Mouse (Mus musculus) MEL (cell line): Measurements from ENCODE around the gene Rac1. TPM values are rescaled to one million over a fixed set of nuclear protein-coding genes. Genes with fewer than 3 reads are reported as not detected.

ENCODE experiments used
- DNase-seq: peaks from one replicate; pipeline ENCODE4 v3.0.0; 2011; ENCODE audit warnings: low read depth, low spot score
- H3K27ac ChIP-seq: 2 replicates; pipeline ENCODE4 v1.5.1; 2012; ENCODE audit warnings: low read depth, mild to moderate bottlenecking, control low read depth, low read length, moderate library complexity; ENCODE audit not compliant: control insufficient read depth
- H3K27me3 ChIP-seq, 2 experiments: fragments of 150-350 bp in 1 of 2; sonication (generic) in 1 of 2; 2 replicates each; pipeline ENCODE4 v1.6.1; 2012; ENCODE audit warnings: low read length in 2 of 2, mild to moderate bottlenecking in 2 of 2, improper control_type of control experiment in 1 of 2, moderate library complexity in 1 of 2; ENCODE audit not compliant: insufficient read depth in 2 of 2, control insufficient read depth in 1 of 2
- H3K36me3 ChIP-seq, 2 experiments: 2 replicates each; pipeline ENCODE4 v1.6.1; 2012 to 2014; ENCODE audit warnings: low read length in 2 of 2, improper control_type of control experiment in 1 of 2, inconsistent platforms in 1 of 2, mild to moderate bottlenecking in 1 of 2; ENCODE audit not compliant: insufficient read depth in 2 of 2, control insufficient read depth in 1 of 2
- H3K4me1 ChIP-seq, 2 experiments: fragments of 150-350 bp in 1 of 2; sonication (generic) in 1 of 2; 2 replicates each; pipeline ENCODE4 v1.6.1; 2012; ENCODE audit warnings: low read length in 2 of 2, improper control_type of control experiment in 1 of 2, mild to moderate bottlenecking in 1 of 2; ENCODE audit not compliant: insufficient read depth in 2 of 2, control insufficient read depth in 1 of 2
- H3K4me3 ChIP-seq, 2 experiments: fragments of 150-350 bp in 1 of 2; sonication (generic) in 1 of 2; 2 replicates each; pipeline ENCODE4 v1.5.1; 2012; ENCODE audit warnings: low read depth in 2 of 2, low read length in 2 of 2, mild to moderate bottlenecking in 2 of 2, moderate library complexity in 2 of 2, control low read depth in 1 of 2, improper control_type of control experiment in 1 of 2; ENCODE audit not compliant: control insufficient read depth in 1 of 2, insufficient read depth in 1 of 2
- H3K79me2 ChIP-seq: 2 replicates; pipeline ENCODE4 v1.6.1; 2012; ENCODE audit warnings: mild to moderate bottlenecking, low read length, moderate library complexity; ENCODE audit not compliant: control insufficient read depth, poor library complexity, insufficient read depth
- H3K9ac ChIP-seq: 2 replicates; pipeline ENCODE4 v1.6.1; 2012; ENCODE audit warnings: low read depth, mild to moderate bottlenecking, control low read depth, low read length, moderate library complexity; ENCODE audit not compliant: control insufficient read depth, poor library complexity, severe bottlenecking
- H3K9me3 ChIP-seq: fragments of 150-350 bp; sonication (generic); replicated peaks from 2 replicates; pipeline ENCODE4 v1.6.1; 2012; ENCODE audit warnings: mild to moderate bottlenecking, low read length, improper control_type of control experiment, moderate library complexity; ENCODE audit not compliant: insufficient read depth
- CTCF ChIP-seq, 3 experiments: IDR thresholded peaks in 2 of 3; conservative IDR thresholded peaks in 1 of 3; 2 replicates each; pipeline ENCODE4 v1.5.1; 2011 to 2012; ENCODE audit warnings: low read length in 3 of 3, low read depth in 2 of 3, mild to moderate bottlenecking in 2 of 3, improper control_type of control experiment in 1 of 3, inconsistent platforms in 1 of 3, mixed read lengths in 1 of 3, moderate library complexity in 1 of 3; ENCODE audit not compliant: control insufficient read depth in 1 of 3, insufficient read depth in 1 of 3, poor library complexity in 1 of 3, severe bottlenecking in 1 of 3
- ELF1 ChIP-seq: IDR thresholded peaks from 2 replicates; pipeline ENCODE4 v1.6.1; 2014; ENCODE audit warnings: low read depth, mild to moderate bottlenecking, inconsistent platforms, low read length, improper control_type of control experiment, moderate library complexity
- EP300 ChIP-seq, 2 experiments: IDR thresholded peaks; 2 replicates each; pipeline ENCODE4 v1.6.1; 2011; ENCODE audit warnings: improper control_type of control experiment in 2 of 2, low read length in 2 of 2, low read depth in 1 of 2, mild to moderate bottlenecking in 1 of 2
- JUND ChIP-seq: IDR thresholded peaks from 2 replicates; pipeline ENCODE4 v1.6.1; 2011; ENCODE audit warnings: low read depth, mild to moderate bottlenecking, improper control_type of control experiment, low read length
- KAT2A ChIP-seq: conservative IDR thresholded peaks from 2 replicates; pipeline ENCODE4 v1.6.1; 2012; ENCODE audit warnings: low read depth, low read length, improper control_type of control experiment, inconsistent platforms
- MAFK ChIP-seq: IDR thresholded peaks from 2 replicates; pipeline ENCODE4 v1.6.1; 2011; ENCODE audit warnings: low read depth, mild to moderate bottlenecking, low read length, improper control_type of control experiment, borderline replicate concordance
- MAX ChIP-seq: IDR thresholded peaks from 2 replicates; pipeline ENCODE4 v1.6.1; 2011; ENCODE audit warnings: low read length, improper control_type of control experiment
- MYB ChIP-seq: IDR thresholded peaks from 2 replicates; pipeline ENCODE4 v1.6.1; 2011; ENCODE audit warnings: mild to moderate bottlenecking, low read depth, low read length, improper control_type of control experiment
- MYC ChIP-seq: IDR thresholded peaks from 2 replicates; pipeline ENCODE4 v1.6.1; 2011; ENCODE audit warnings: low read depth, mild to moderate bottlenecking, low read length, improper control_type of control experiment, moderate library complexity
- POLR2A ChIP-seq, 2 experiments: IDR thresholded peaks; 2 replicates each; pipeline ENCODE4 v1.6.1; 2011 to 2012; ENCODE audit warnings: low read length in 2 of 2, mild to moderate bottlenecking in 2 of 2, control low read depth in 1 of 2, improper control_type of control experiment in 1 of 2, low read depth in 1 of 2, moderate library complexity in 1 of 2; ENCODE audit not compliant: control insufficient read depth in 1 of 2, insufficient read depth in 1 of 2, poor library complexity in 1 of 2
- POLR2AphosphoS5 ChIP-seq: IDR thresholded peaks from 2 replicates; pipeline ENCODE4 v1.6.1; 2012; ENCODE audit warnings: low read depth, borderline replicate concordance, mild to moderate bottlenecking, inconsistent platforms, low read length, moderate library complexity, mixed read lengths
- RAD21 ChIP-seq: IDR thresholded peaks from 2 replicates; pipeline ENCODE4 v1.6.1; 2011; ENCODE audit warnings: mild to moderate bottlenecking, low read depth, low read length, improper control_type of control experiment
- SIN3A ChIP-seq: IDR thresholded peaks from 2 replicates; pipeline ENCODE4 v1.6.1; 2012; ENCODE audit warnings: low read length, improper control_type of control experiment, inconsistent platforms
- SMC3 ChIP-seq: IDR thresholded peaks from 2 replicates; pipeline ENCODE4 v1.6.1; 2011; ENCODE audit warnings: low read depth, low read length, improper control_type of control experiment
- TAL1 ChIP-seq: IDR thresholded peaks from 2 replicates; pipeline ENCODE4 v1.6.1; 2012; ENCODE audit warnings: mild to moderate bottlenecking, inconsistent platforms, low read length, moderate library complexity, mixed read lengths
- TBP ChIP-seq: IDR thresholded peaks from 2 replicates; pipeline ENCODE4 v1.8.0; 2011; ENCODE audit warnings: low read depth, low read length, improper control_type of control experiment
- TCF12 ChIP-seq: IDR thresholded peaks from 2 replicates; pipeline ENCODE4 v1.6.1; 2014; ENCODE audit warnings: low read depth, mild to moderate bottlenecking, inconsistent platforms, low read length, improper control_type of control experiment, moderate library complexity
- USF1 ChIP-seq: IDR thresholded peaks from 2 replicates; pipeline ENCODE4 v1.6.1; 2014; ENCODE audit warnings: low read depth, mild to moderate bottlenecking, inconsistent platforms, low read length, improper control_type of control experiment, moderate library complexity
- USF2 ChIP-seq, 2 experiments: IDR thresholded peaks; 2 replicates each; pipeline ENCODE4 v1.6.1; 2011 to 2012; ENCODE audit warnings: improper control_type of control experiment in 2 of 2, low read length in 2 of 2, borderline replicate concordance in 1 of 2, inconsistent platforms in 1 of 2, low read depth in 1 of 2, mild to moderate bottlenecking in 1 of 2; ENCODE audit not compliant: insufficient read depth in 1 of 2
- ZC3H11A ChIP-seq: IDR thresholded peaks from 2 replicates; pipeline ENCODE4 v1.6.1; 2012; ENCODE audit warnings: low read depth, mild to moderate bottlenecking, inconsistent platforms, low read length, improper control_type of control experiment
- ZKSCAN1 ChIP-seq: IDR thresholded peaks from 2 replicates; pipeline ENCODE4 v1.6.1; 2012; ENCODE audit warnings: low read depth, mild to moderate bottlenecking, inconsistent platforms, low read length, improper control_type of control experiment, moderate library complexity
- ZMIZ1 ChIP-seq: IDR thresholded peaks from 2 replicates; pipeline ENCODE4 v1.6.1; 2012; ENCODE audit warnings: low read depth, mild to moderate bottlenecking, inconsistent platforms, low read length, improper control_type of control experiment, moderate library complexity
- ZNF384 ChIP-seq: IDR thresholded peaks from 2 replicates; pipeline ENCODE4 v1.6.1; 2012; ENCODE audit warnings: low read depth, mild to moderate bottlenecking, inconsistent platforms, low read length, improper control_type of control experiment
- polyA plus RNA-seq, 2 experiments: library from polyadenylated mRNA; stranded (reverse) in 1 of 2; unstranded in 1 of 2; fragments of >175 nt in 1 of 2; fragments of >200 nt in 1 of 2; gene quantifications; 2 replicates each; pipeline versions ENCODE4 v1.2.1 to v1.2.4; 2012; ENCODE audit warnings: low replicate concordance in 2 of 2, low read depth in 1 of 2; ENCODE audit not compliant: insufficient read length in 2 of 2, insufficient read depth in 1 of 2, missing spikeins in 1 of 2
- total RNA-seq: library from RNA; depleted of rRNA; stranded (reverse); fragments of 300-350 nt; gene quantifications from 2 replicates; pipeline ENCODE4 v1.2.3, GENCODE M21; 2012

Rac1 gene
- total and polyA plus RNA-seq, 3 experiments, result 105 to 251 (median 134) TPM

DNA sequence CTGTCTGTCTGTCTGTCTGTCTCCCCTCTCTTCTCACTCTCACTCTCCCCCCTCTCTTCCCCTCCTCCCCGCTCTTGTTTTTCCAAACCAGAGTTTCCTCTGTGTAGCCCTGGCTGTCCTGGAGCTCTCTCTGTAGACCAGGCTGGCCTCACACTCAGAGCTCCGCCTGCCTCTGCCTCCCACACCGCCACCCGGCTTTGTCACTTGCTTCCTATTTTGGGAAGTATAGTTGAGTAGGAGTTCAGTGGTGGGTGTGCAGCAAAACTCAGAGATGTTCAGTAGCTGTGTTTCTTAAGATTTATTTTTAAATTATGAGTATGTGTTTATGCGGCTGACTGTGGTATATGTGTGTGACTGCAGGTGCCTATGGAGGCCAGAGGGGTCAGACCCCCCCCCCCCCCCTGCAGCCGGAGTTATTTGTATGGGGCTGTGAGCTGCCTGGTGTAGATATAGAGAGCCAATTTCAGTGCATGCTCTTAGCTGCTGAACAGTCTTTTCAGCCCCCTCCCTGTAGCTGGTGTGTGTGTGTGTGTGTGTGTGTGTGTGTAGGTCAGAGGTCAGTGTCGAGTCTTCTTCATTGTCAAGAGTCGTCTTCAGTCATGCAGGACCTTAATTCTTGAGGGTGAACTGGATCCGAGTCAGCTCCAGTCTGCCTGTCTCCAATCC, 55.8 kb downstream of the Rac1 start:
- Histone ChIP-seq H3K4me3 (no peak overlapping the region), H3K9ac (no peak overlapping the region), H3K27me3 (no peaks in the 10 kb centered on the region), H3K4me1 (peaks cover 5 to 15% of the 10 kb centered on the region in 2 experiments), H3K79me2 (no peaks in the 10 kb centered on the region), H3K9me3 (no peaks in the 10 kb centered on the region), H3K27ac (no peak overlapping the region), H3K36me3 (peaks cover 4 to 10% of the 10 kb centered on the region in 2 experiments)
- DNase-seq, result no peak
- no peak for TF ChIP-seq MYB
- TF ChIP-seq USF1, result no peak
- no peak for TF ChIP-seq JUND
- TF ChIP-seq SMC3, result no peak
- no peak for TF ChIP-seq ZNF384
- no peak for TF ChIP-seq TBP

DNA sequence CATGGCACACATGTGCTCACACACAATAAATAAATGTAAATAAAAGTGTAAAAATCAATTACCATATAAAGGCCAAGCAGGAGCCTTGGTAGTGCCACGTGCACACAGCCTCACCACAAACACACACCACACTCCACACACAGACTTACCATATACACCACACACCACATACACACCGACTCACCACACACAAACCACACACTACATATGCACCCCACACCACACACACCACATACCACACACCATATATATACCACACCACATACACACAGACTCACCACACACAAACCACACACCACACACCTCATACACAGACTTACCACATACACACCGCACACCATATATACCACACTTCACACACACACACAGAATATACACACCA, 56.7 kb downstream of the Rac1 start:
- Histone ChIP-seq H3K9me3 (no peaks in the 10 kb centered on the region), H3K4me3 (no peak overlapping the region), H3K36me3 (peaks cover 4 to 13% of the 10 kb centered on the region in 2 experiments), H3K27me3 (no peaks in the 10 kb centered on the region), H3K79me2 (peaks cover 1% of the 10 kb centered on the region; the same call in 1 of the 2 replicates), H3K27ac (no peak overlapping the region), H3K9ac (no peak overlapping the region), H3K4me1 (peaks cover 8 to 19% of the 10 kb centered on the region in 2 experiments)
- no peak for DNase-seq
- TF ChIP-seq TAL1 (0 out of 2 replicates have a peak, but pooled peaks have one; percentile 0), MAX (no peak; the same call in 1 of the 2 replicates)

DNA sequence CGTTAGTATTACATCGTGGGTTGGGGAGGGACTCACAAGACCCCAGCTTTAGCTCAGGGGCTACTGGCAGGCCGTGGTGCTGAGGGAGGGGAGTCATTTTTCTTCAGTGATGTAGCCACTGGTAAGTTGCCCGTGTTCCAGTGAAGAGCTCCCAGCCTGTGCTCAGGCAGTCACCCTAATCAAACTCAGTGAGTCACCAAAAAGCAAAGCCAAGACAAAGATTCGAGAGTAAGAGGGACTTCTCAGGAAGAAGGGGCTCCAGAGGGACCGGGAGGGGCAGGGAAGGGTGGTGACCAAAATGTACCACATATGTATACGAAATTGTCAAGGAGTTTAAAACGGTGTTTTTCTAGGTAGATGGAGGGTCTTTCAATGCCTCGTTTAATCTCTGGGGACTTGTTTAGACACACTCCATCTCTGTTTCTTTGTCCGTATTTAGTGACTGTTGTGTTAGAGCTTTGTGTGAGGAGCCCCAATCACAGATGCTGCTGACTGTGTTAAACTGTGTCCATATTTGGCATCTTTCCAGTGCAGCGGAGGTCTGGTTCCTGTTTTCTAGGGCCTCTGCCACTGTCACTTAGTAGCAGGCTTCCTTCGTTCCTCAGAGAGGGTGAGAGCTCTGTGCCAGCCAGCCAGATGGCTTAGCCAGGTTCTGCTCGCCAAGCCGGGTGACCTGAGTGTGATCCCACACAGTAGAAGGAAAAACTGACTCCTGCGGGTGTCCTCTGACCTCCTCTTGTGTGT, 57.2 kb downstream of the Rac1 start:
- Histone ChIP-seq H3K79me2 (peaks cover 2% of the 10 kb centered on the region; the same call in 1 of the 2 replicates), H3K27ac (no peak overlapping the region; the same call in 1 of the 2 replicates), H3K27me3 (no peaks in the 10 kb centered on the region), H3K36me3 (peaks cover 4 to 17% of the 10 kb centered on the region in 2 experiments), H3K9ac (no peak overlapping the region), H3K9me3 (no peaks in the 10 kb centered on the region), H3K4me3 (no peak overlapping the region), H3K4me1 (peaks cover 10 to 19% of the 10 kb centered on the region in 2 experiments)
- DNase-seq, result peak; percentile 94
- TF ChIP-seq EP300 (IDR thresholded peaks at IDR 0.05; ENCODE audit: low read depth in 1 of 2, low read length in 2 of 2), result peak; percentile 61 to 73
- TF ChIP-seq JUND, result no peak
- no peak for TF ChIP-seq POLR2A (IDR thresholded peaks at IDR 0.05; ENCODE audit: control insufficient read depth in 1 of 2, insufficient read depth in 1 of 2, low read depth in 1 of 2, low read length in 2 of 2, poor library complexity in 1 of 2)
- TF ChIP-seq ZMIZ1, result no peak
- no peak for TF ChIP-seq KAT2A
- TF ChIP-seq ZC3H11A, result no peak
- no peak for TF ChIP-seq USF1
- no peak for TF ChIP-seq CTCF (IDR thresholded peaks at IDR 0.05 in 2 of 3, conservative IDR thresholded peaks at IDR 0.05 in 1 of 3; ENCODE audit: control insufficient read depth in 1 of 3, insufficient read depth in 1 of 3, low read depth in 2 of 3, low read length in 3 of 3, poor library complexity in 1 of 3, severe bottlenecking in 1 of 3)
- TF ChIP-seq TAL1, result peak; percentile 57
- TF ChIP-seq MAFK, result no peak
- peak; percentile 2; the same call in 1 of the 2 replicates for TF ChIP-seq SMC3
- peak; percentile 68 for TF ChIP-seq SIN3A
- TF ChIP-seq MYC, result 0 out of 2 replicates have a peak, but pooled peaks have one; percentile 30
- no peak for TF ChIP-seq ZNF384
- TF ChIP-seq POLR2AphosphoS5, result no peak
- peak; percentile 54; the same call in 1 of the 2 replicates for TF ChIP-seq TCF12
- TF ChIP-seq ELF1, result no peak
- TF ChIP-seq USF2 (IDR thresholded peaks at IDR 0.05; ENCODE audit: borderline replicate concordance in 1 of 2, insufficient read depth in 1 of 2, low read depth in 1 of 2, low read length in 2 of 2), result no peak
- TF ChIP-seq RAD21, result no peak
- TF ChIP-seq ZKSCAN1, result no peak
